In the genomic region with DNA sequence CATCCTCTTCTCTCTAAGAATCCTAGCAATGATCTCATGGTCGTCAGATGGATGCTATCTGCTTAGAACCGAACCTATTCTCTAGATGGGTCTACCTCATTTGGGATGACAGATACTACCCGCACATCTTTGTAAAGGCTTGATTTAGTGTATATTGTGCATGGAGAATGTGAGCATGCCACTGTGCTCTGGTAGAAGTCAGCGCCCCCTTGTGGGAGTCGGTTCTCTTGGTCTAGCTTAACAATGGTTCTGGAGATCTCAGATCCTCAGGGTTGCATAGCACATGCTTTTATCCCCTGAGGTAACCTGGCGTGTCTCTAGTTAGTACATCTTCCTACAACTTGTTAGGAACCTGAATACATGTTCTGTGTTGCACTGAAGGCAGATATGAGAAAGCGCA, we compare ENCODE assay signal across 17 mouse cellular contexts. TPM values are rescaled to one million over a fixed set of nuclear protein-coding genes. Genes with fewer than 3 reads are reported as not detected.
"Had no signal": no experiment of that assay in that cellular context is flagged by ENCODE, and none has a peak within 500 bp of the region (broad histone marks: within the 10 kb centered on the region; RNA-seq: fewer than 3 reads in every experiment).

No protein-coding gene starts in this region.

RNA-seq across cellular contexts. Expression of a gene that starts 49.9 kb away (rescaled TPM):
- total RNA-seq: heart, postnatal 14 days; heart, postnatal 36 days; hematopoietic stem cell, adult 5-6 weeks had no signal
- polyA plus RNA-seq: heart, embryonic 11.5 days; heart, embryonic 13.5 days; heart, embryonic 15.5 days; heart, postnatal 0 days; hindbrain, embryonic 11.5 days; hindbrain, embryonic 13.5 days; hindbrain, embryonic 15.5 days; kidney, embryonic 15.5 days; kidney, postnatal 0 days; limb, embryonic 10.5 days; limb, embryonic 12.5 days; limb, embryonic 14.5 days; liver, embryonic 11.5 days; liver, embryonic 13.5 days had no signal

RNA-seq across cellular contexts. Expression of a gene that starts 57.5 kb away (rescaled TPM):
- total RNA-seq: hematopoietic stem cell, adult 5-6 weeks had no signal
